Mouse (Mus musculus): Measurements from ENCODE around the gene Vps37b.
A peak's percentile ranks its signal among the peaks of the same experiment; 100 is the strongest.

The Vps37b gene

GRCm38 (mm10) chr5:124045453-124046010 lies 13.5 kb upstream of the Vps37b start:
- no peak for DNase-seq (ENCODE audit: low spot score)

GRCm38 (mm10) chr5:124043999-124044398 lies 11.9 kb upstream of the Vps37b start:
- DNase-seq (ENCODE audit: low spot score), result no peak

- peak; percentile 72 for DNase-seq (ENCODE audit: low spot score)
These were observed 11.3 kb upstream of the Vps37b start for GRCm38 (mm10) chr5:124043212-124043978.

- DNase-seq (ENCODE audit: low spot score), result no peak
These were observed 9.0 kb upstream of the Vps37b start for GRCm38 (mm10) chr5:124041097-124041496.

GRCm38 (mm10) chr5:124039602-124040001 lies 7.5 kb upstream of the Vps37b start:
- DNase-seq (ENCODE audit: low spot score), result no peak

- no peak for DNase-seq (ENCODE audit: low spot score)
These were observed 4.8 kb upstream of the Vps37b start for GRCm38 (mm10) chr5:124036836-124037235.

- no peak for DNase-seq (ENCODE audit: low spot score)
These were observed 4.3 kb upstream of the Vps37b start for GRCm38 (mm10) chr5:124036341-124036740.

GRCm38 (mm10) chr5:124035806-124036205 lies 3.7 kb upstream of the Vps37b start:
- no peak for DNase-seq (ENCODE audit: low spot score)

GRCm38 (mm10) chr5:124035406-124035805 lies 3.3 kb upstream of the Vps37b start:
- DNase-seq (ENCODE audit: low spot score), result no peak

GRCm38 (mm10) chr5:124034471-124034870 lies 2.4 kb upstream of the Vps37b start:
- no peak for DNase-seq (ENCODE audit: low spot score)

- DNase-seq (ENCODE audit: low spot score), result no peak
These were observed 758 bp downstream of the Vps37b start for GRCm38 (mm10) chr5:124031068-124031955.

GRCm38 (mm10) chr5:124030386-124031067 lies 1.5 kb downstream of the Vps37b start:
- no peak for DNase-seq (ENCODE audit: low spot score)

- no peak for DNase-seq (ENCODE audit: low spot score)
These were observed 2.6 kb downstream of the Vps37b start for GRCm38 (mm10) chr5:124029220-124030035.

- DNase-seq (ENCODE audit: low spot score), result no peak
These were observed 3.4 kb downstream of the Vps37b start for GRCm38 (mm10) chr5:124028680-124029079.

- DNase-seq (ENCODE audit: low spot score), result no peak
These were observed 4.2 kb downstream of the Vps37b start for GRCm38 (mm10) chr5:124027702-124028470.

- DNase-seq (ENCODE audit: low spot score), result no peak
These were observed 5.5 kb downstream of the Vps37b start for GRCm38 (mm10) chr5:124026568-124026967.

- DNase-seq (ENCODE audit: low spot score), result no peak
These were observed 6.3 kb downstream of the Vps37b start for GRCm38 (mm10) chr5:124025587-124026441.

GRCm38 (mm10) chr5:124025146-124025545 lies 6.9 kb downstream of the Vps37b start:
- DNase-seq (ENCODE audit: low spot score), result no peak

GRCm38 (mm10) chr5:124024677-124025076 lies 7.4 kb downstream of the Vps37b start:
- no peak for DNase-seq (ENCODE audit: low spot score)

GRCm38 (mm10) chr5:124022365-124022764 lies 9.7 kb downstream of the Vps37b start:
- DNase-seq (ENCODE audit: low spot score), result no peak
